Mouse (Mus musculus) midbrain, embryonic 11.5 days (tissue): Measurements from ENCODE around the gene D630039A03Rik. TPM values are rescaled to one million over a fixed set of nuclear protein-coding genes. Genes with fewer than 3 reads are reported as not detected.
A peak's percentile ranks its signal among the peaks of the same experiment; 100 is the strongest.

Source experiments
- ATAC-seq: fragments of 200-750 bp; cut with Nextera tagmentation; 2 replicates; pipeline ENCODE4 v1.8.0; 2017; ENCODE audit warnings: moderate TSS enrichment, moderate library complexity; ENCODE audit not compliant: low FRiP score
- DNase-seq: peaks from one replicate; pipeline ENCODE4 v3.0.0; 2015; ENCODE audit warnings: low spot score; ENCODE audit errors: missing footprints
- H3K27ac ChIP-seq: fragments of 300-500 bp; sonication (generic); 2 replicates; pipeline ENCODE4 v1.5.1; 2014; ENCODE audit warnings: low read depth, low read length
- H3K27me3 ChIP-seq: fragments of 300-500 bp; sonication (generic); 2 replicates; pipeline ENCODE4 v1.6.1; 2014; ENCODE audit warnings: mild to moderate bottlenecking, low read length, moderate library complexity, mixed read lengths; ENCODE audit not compliant: control insufficient read depth, insufficient read depth
- H3K36me3 ChIP-seq: fragments of 300-500 bp; sonication (generic); 2 replicates; pipeline ENCODE4 v1.6.1; 2014; ENCODE audit warnings: mild to moderate bottlenecking, low read length, moderate library complexity, mixed read lengths; ENCODE audit not compliant: control insufficient read depth, insufficient read depth
- H3K4me1 ChIP-seq: fragments of 300-500 bp; sonication (generic); 2 replicates; pipeline ENCODE4 v1.6.1; 2014; ENCODE audit warnings: low read length; ENCODE audit not compliant: control insufficient read depth, insufficient read depth
- H3K4me2 ChIP-seq: fragments of 300-500 bp; sonication (generic); 2 replicates; pipeline ENCODE4 v1.6.1; 2014; ENCODE audit warnings: mild to moderate bottlenecking, moderate library complexity
- H3K4me3 ChIP-seq: fragments of 300-500 bp; sonication (generic); 2 replicates; pipeline ENCODE4 v1.5.1; 2014; ENCODE audit warnings: low read depth, low read length
- H3K9ac ChIP-seq: fragments of 300-500 bp; sonication (generic); 2 replicates; pipeline ENCODE4 v1.6.1; 2014; ENCODE audit warnings: low read length
- H3K9me3 ChIP-seq: fragments of 300-500 bp; sonication (generic); 2 replicates; pipeline ENCODE4 v1.6.1; 2016; ENCODE audit warnings: low read length; ENCODE audit not compliant: control insufficient read depth
- WGBS: fragments of 180-500 bp; shearing (Covaris S2); extraction: QIAGEN DNeasy Blood & Tissue Kit; methylation state at CpG from one replicate; pipeline ENCODE4 v1.1.7; 2014; 5-methylcytosine and 5-hydroxymethylcytosine counted together
- polyA plus RNA-seq: library from polyadenylated mRNA; unstranded; fragments of >200 nt; fragmentation: Nextera tagmentation; extraction: Ambion mirVana; gene quantifications from 2 replicates; pipeline ENCODE4 v1.2.1, GENCODE M21; 2014

D630039A03Rik gene
- polyA plus RNA-seq, 1 experiment from 2014 or later: 0.04 TPM

- ATAC-seq: no peak
- H3K27ac ChIP-seq: no peak overlapping the region
- WGBS: 73% methylated on average over 8 of the region's 8 CpGs
Observed at GRCm38 (mm10) chr4:57954991-57955390, 38.9 kb upstream of the D630039A03Rik start.

GRCm38 (mm10) chr4:57954580-57954979, 38.5 kb upstream of the D630039A03Rik start:
- peak overlapping the region; percentile 78; the same call in 1 of the 2 replicates for H3K4me3 ChIP-seq
- 79% methylated on average over 6 of the region's 6 CpGs for WGBS
- peak overlapping the region; percentile 70 for H3K4me2 ChIP-seq
- H3K36me3 ChIP-seq: peaks cover 26% of the 10 kb centered on the region
- peaks cover 11% of the 10 kb centered on the region for H3K4me1 ChIP-seq
- no peaks in the 10 kb centered on the region for H3K27me3 ChIP-seq
- H3K9ac ChIP-seq: no peak overlapping the region
- ATAC-seq (no peak), DNase-seq (no peak)
- peaks cover 3% of the 10 kb centered on the region; the same call in 1 of the 2 replicates for H3K9me3 ChIP-seq
- no peak overlapping the region for H3K27ac ChIP-seq

More at GRCm38 (mm10) chr4:57954991-57955390, 38.9 kb upstream of the D630039A03Rik start:
- Histone ChIP-seq H3K9me3 (peaks cover 3% of the 10 kb centered on the region; the same call in 1 of the 2 replicates), H3K9ac (peak overlapping the region; percentile 86), H3K4me1 (peaks cover 11% of the 10 kb centered on the region), H3K36me3 (peaks cover 24% of the 10 kb centered on the region), H3K4me3 (peak overlapping the region; percentile 78), H3K4me2 (peak overlapping the region; percentile 70), H3K27me3 (no peaks in the 10 kb centered on the region)
- DNase-seq: no peak

- WGBS: 93% methylated on average over 7 of the region's 7 CpGs
- ATAC-seq: no peak
- Histone ChIP-seq H3K4me3 (no peak overlapping the region), H3K9ac (no peak overlapping the region), H3K4me2 (no peak overlapping the region), H3K27ac (no peak overlapping the region), H3K27me3 (no peaks in the 10 kb centered on the region), H3K9me3 (peaks cover 3% of the 10 kb centered on the region; the same call in 1 of the 2 replicates), H3K4me1 (peaks cover 11% of the 10 kb centered on the region), H3K36me3 (peaks cover 26% of the 10 kb centered on the region)
- DNase-seq: no peak
Observed at GRCm38 (mm10) chr4:57953796-57954195, 37.7 kb upstream of the D630039A03Rik start.

- Histone ChIP-seq H3K9me3 (peaks cover 3% of the 10 kb centered on the region; the same call in 1 of the 2 replicates), H3K9ac (no peak overlapping the region), H3K4me3 (no peak overlapping the region), H3K36me3 (peaks cover 29% of the 10 kb centered on the region), H3K4me2 (no peak overlapping the region), H3K4me1 (peaks cover 11% of the 10 kb centered on the region), H3K27ac (no peak overlapping the region), H3K27me3 (no peaks in the 10 kb centered on the region)
- no peak for DNase-seq
- ATAC-seq: no peak
- WGBS: 90% methylated on average over 1 of the region's 1 CpGs
Observed at GRCm38 (mm10) chr4:57952891-57953290, 36.8 kb upstream of the D630039A03Rik start.

GRCm38 (mm10) chr4:57952416-57952815, 36.3 kb upstream of the D630039A03Rik start:
- WGBS: 95% methylated on average over 3 of the region's 3 CpGs
- Histone ChIP-seq H3K4me1 (peaks cover 11% of the 10 kb centered on the region), H3K9me3 (peaks cover 3% of the 10 kb centered on the region; the same call in 1 of the 2 replicates), H3K4me3 (no peak overlapping the region), H3K9ac (no peak overlapping the region), H3K27ac (no peak overlapping the region), H3K36me3 (peaks cover 33% of the 10 kb centered on the region), H3K4me2 (no peak overlapping the region), H3K27me3 (no peaks in the 10 kb centered on the region)
- ATAC-seq (no peak), DNase-seq (peak; percentile 49)

- 96% methylated on average over 6 of the region's 6 CpGs for WGBS
Observed at GRCm38 (mm10) chr4:57949866-57950265, 33.8 kb upstream of the D630039A03Rik start.

GRCm38 (mm10) chr4:57947476-57947875, 31.4 kb upstream of the D630039A03Rik start:
- Histone ChIP-seq H3K27me3 (no peaks in the 10 kb centered on the region), H3K9me3 (peaks cover 3% of the 10 kb centered on the region; the same call in 1 of the 2 replicates), H3K4me2 (no peak overlapping the region), H3K27ac (no peak overlapping the region), H3K36me3 (peaks cover 41% of the 10 kb centered on the region), H3K4me1 (no peaks in the 10 kb centered on the region), H3K9ac (no peak overlapping the region), H3K4me3 (no peak overlapping the region)
- DNase-seq (peak; percentile 53), ATAC-seq (no peak)
- WGBS: 96% methylated on average over 4 of the region's 4 CpGs

More at GRCm38 (mm10) chr4:57949866-57950265, 33.8 kb upstream of the D630039A03Rik start:
- Histone ChIP-seq H3K4me2 (no peak overlapping the region), H3K27ac (no peak overlapping the region), H3K9ac (no peak overlapping the region), H3K9me3 (peaks cover 3% of the 10 kb centered on the region; the same call in 1 of the 2 replicates), H3K36me3 (peaks cover 35% of the 10 kb centered on the region), H3K27me3 (no peaks in the 10 kb centered on the region), H3K4me1 (peaks cover 2% of the 10 kb centered on the region), H3K4me3 (no peak overlapping the region)
- ATAC-seq (no peak), DNase-seq (no peak)

- ATAC-seq (no peak), DNase-seq (no peak)
- Histone ChIP-seq H3K4me2 (no peak overlapping the region), H3K36me3 (peaks cover 38% of the 10 kb centered on the region), H3K9ac (no peak overlapping the region), H3K27me3 (no peaks in the 10 kb centered on the region), H3K4me1 (no peaks in the 10 kb centered on the region), H3K4me3 (no peak overlapping the region), H3K9me3 (peaks cover 3% of the 10 kb centered on the region; the same call in 1 of the 2 replicates), H3K27ac (no peak overlapping the region)
- WGBS: 92% methylated on average over 10 of the region's 10 CpGs
Observed at GRCm38 (mm10) chr4:57947036-57947435, 30.9 kb upstream of the D630039A03Rik start.

- 94% methylated on average over 2 of the region's 2 CpGs for WGBS
- H3K27ac ChIP-seq: no peak overlapping the region
- no peak for ATAC-seq
- no peaks in the 10 kb centered on the region for H3K9me3 ChIP-seq
- H3K4me1 ChIP-seq: no peaks in the 10 kb centered on the region
- no peak overlapping the region for H3K4me2 ChIP-seq
- H3K4me3 ChIP-seq: no peak overlapping the region
- peak; percentile 81 for DNase-seq
- H3K9ac ChIP-seq: no peak overlapping the region
- peaks cover 13% of the 10 kb centered on the region; the same call in 1 of the 2 replicates for H3K36me3 ChIP-seq
- no peaks in the 10 kb centered on the region for H3K27me3 ChIP-seq
Observed at GRCm38 (mm10) chr4:57942892-57943291, 26.8 kb upstream of the D630039A03Rik start.
